Mouse (Mus musculus) C2C12 (cell line): ENCODE results near the gene Atg10. TPM values are rescaled to one million over a fixed set of nuclear protein-coding genes. Genes with fewer than 3 reads are reported as not detected.

ENCODE experiments used
- H3K27me3 ChIP-seq: one replicate; pipeline ENCODE4 v1.6.1; 2011; ENCODE audit not compliant: control insufficient read depth, insufficient read depth, insufficient read length
- H3K36me3 ChIP-seq: one replicate; pipeline ENCODE4 v1.6.1; 2011; ENCODE audit not compliant: control insufficient read depth, insufficient read depth
- H3K4me3 ChIP-seq: one replicate; pipeline ENCODE4 v1.5.1; 2011; ENCODE audit warnings: mild to moderate bottlenecking, control low read depth; ENCODE audit not compliant: poor library complexity, insufficient read depth, severe bottlenecking
- H3K79me2 ChIP-seq: one replicate; pipeline ENCODE4 v1.6.1; 2011; ENCODE audit not compliant: control insufficient read depth, insufficient read depth
- H3K79me3 ChIP-seq: one replicate; pipeline ENCODE4 v1.6.1; 2011; ENCODE audit warnings: low read depth, control low read depth
- H3ac ChIP-seq: one replicate; pipeline ENCODE3; 2011; ENCODE audit warnings: low read depth; ENCODE audit not compliant: control insufficient read depth, insufficient read length
- CEBPB ChIP-seq: IDR thresholded peaks from one replicate; pipeline ENCODE4 v1.6.1; 2011; ENCODE audit warnings: low read depth, mild to moderate bottlenecking, control low read depth, moderate library complexity
- CTCF ChIP-seq: IDR thresholded peaks from one replicate; pipeline ENCODE4 v1.5.1; 2011; ENCODE audit not compliant: control insufficient read depth, insufficient read depth, insufficient read length
- FOSL1 ChIP-seq: IDR thresholded peaks from one replicate; pipeline ENCODE4 v1.8.0; 2011; ENCODE audit warnings: mild to moderate bottlenecking, low read length; ENCODE audit not compliant: poor library complexity, insufficient read depth, severe bottlenecking
- MAX ChIP-seq: IDR thresholded peaks from one replicate; pipeline ENCODE4 v1.6.1; 2011; ENCODE audit warnings: mild to moderate bottlenecking, control low read depth
- MYOD1 ChIP-seq: IDR thresholded peaks from one replicate; pipeline ENCODE4 v1.6.1; 2011; ENCODE audit warnings: low read depth; ENCODE audit not compliant: control insufficient read depth, insufficient read length
- MYOG ChIP-seq: IDR thresholded peaks from one replicate; pipeline ENCODE4 v1.6.1; 2011; ENCODE audit not compliant: control insufficient read depth, insufficient read length; ENCODE audit errors: extremely low read depth
- USF1 ChIP-seq: IDR thresholded peaks from one replicate; pipeline ENCODE4 v1.6.1; 2011; ENCODE audit warnings: low read depth, mild to moderate bottlenecking, control low read depth, moderate library complexity
- polyA plus RNA-seq: library from polyadenylated mRNA; unstranded; fragments of >200 nt; fragmentation: generic; extraction: Trizol; gene quantifications from one replicate; pipeline ENCODE4 v1.2.1, GENCODE M21; 2012; ENCODE audit warnings: missing spikeins

The Atg10 gene
- polyA plus RNA-seq, 1 experiment = 2.5 TPM

DNA sequence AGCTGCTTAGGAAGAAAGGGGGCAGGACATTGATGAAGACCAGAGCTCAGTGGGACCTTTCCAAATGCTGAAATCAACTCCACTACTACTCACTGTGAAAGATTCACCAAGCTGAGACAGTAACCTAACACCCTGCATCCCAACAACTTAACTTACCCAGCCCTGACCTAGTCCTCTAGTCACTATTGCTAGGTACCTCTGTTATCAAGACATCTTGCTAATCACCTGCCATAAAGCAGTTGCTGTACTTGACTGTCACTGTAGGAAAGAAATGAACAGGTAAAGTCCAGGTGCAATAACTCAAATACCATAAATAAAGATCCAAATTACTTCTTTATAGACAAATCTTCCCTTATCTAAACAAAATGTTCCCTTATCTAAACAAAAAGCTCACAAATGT lies 66.3 kb downstream of the Atg10 start:
- no peaks in the 10 kb centered on the region for H3K36me3 ChIP-seq
- H3K79me3 ChIP-seq = no peaks in the 10 kb centered on the region

GRCm38 (mm10) chr13:91156949-91157348 lies 66.8 kb downstream of the Atg10 start:
- Histone ChIP-seq H3K4me3 (no peak overlapping the region), H3K79me2 (no peaks in the 10 kb centered on the region), H3K27me3 (no peaks in the 10 kb centered on the region), H3K79me3 (no peaks in the 10 kb centered on the region), H3ac (no peak overlapping the region), H3K36me3 (no peaks in the 10 kb centered on the region)
- TF ChIP-seq MYOD1 (no peak), USF1 (no peak), MAX (no peak), MYOG (no peak), CTCF (no peak), FOSL1 (no peak), CEBPB (no peak)

More for the DNA sequence above, 66.3 kb downstream of the Atg10 start:
- Histone ChIP-seq H3ac (no peak overlapping the region), H3K79me2 (no peaks in the 10 kb centered on the region), H3K27me3 (no peaks in the 10 kb centered on the region), H3K4me3 (no peak overlapping the region)
- no peak for TF ChIP-seq USF1

DNA sequence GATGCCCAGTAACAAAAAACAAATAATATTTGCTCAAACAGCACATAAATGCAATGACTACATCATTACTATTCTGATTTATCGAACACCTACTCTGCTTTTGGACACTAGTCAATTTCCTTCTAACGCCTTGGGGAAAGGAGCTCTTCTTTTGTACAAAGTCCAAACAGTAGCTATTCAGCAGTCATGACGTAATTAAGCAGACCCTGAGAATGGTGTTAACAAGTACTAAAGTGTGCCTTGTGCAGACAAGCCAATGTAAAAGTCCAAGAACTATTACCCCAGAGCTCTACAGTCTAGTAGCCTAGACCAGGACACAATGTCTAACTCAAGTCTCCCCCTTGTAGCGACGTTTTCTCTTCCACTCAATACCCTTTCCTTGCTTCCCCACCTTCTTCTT lies 67.5 kb downstream of the Atg10 start:
- no peak overlapping the region for H3K4me3 ChIP-seq
- no peaks in the 10 kb centered on the region for H3K79me2 ChIP-seq
- no peaks in the 10 kb centered on the region for H3K79me3 ChIP-seq
- H3ac ChIP-seq = no peak overlapping the region
- H3K27me3 ChIP-seq = no peaks in the 10 kb centered on the region
- TF ChIP-seq MAX = no peak
- H3K36me3 ChIP-seq = no peaks in the 10 kb centered on the region

GRCm38 (mm10) chr13:91155429-91156207 lies 68.2 kb downstream of the Atg10 start:
- H3K36me3 ChIP-seq = no peaks in the 10 kb centered on the region
- no peak overlapping the region for H3K4me3 ChIP-seq
- H3ac ChIP-seq = no peak overlapping the region
- H3K27me3 ChIP-seq = no peaks in the 10 kb centered on the region
- no peaks in the 10 kb centered on the region for H3K79me3 ChIP-seq
- H3K79me2 ChIP-seq = no peaks in the 10 kb centered on the region
- TF ChIP-seq MYOD1 (no peak), MYOG (no peak), FOSL1 (no peak), CTCF (no peak), USF1 (no peak), MAX (no peak), CEBPB (no peak)

GRCm38 (mm10) chr13:91154622-91155021 lies 69.1 kb downstream of the Atg10 start:
- H3K79me2 ChIP-seq = no peaks in the 10 kb centered on the region
- no peaks in the 10 kb centered on the region for H3K79me3 ChIP-seq
- TF ChIP-seq FOSL1 (no peak), CEBPB (no peak)
- no peak overlapping the region for H3ac ChIP-seq
- no peaks in the 10 kb centered on the region for H3K27me3 ChIP-seq
- no peaks in the 10 kb centered on the region for H3K36me3 ChIP-seq
- H3K4me3 ChIP-seq = no peak overlapping the region

DNA sequence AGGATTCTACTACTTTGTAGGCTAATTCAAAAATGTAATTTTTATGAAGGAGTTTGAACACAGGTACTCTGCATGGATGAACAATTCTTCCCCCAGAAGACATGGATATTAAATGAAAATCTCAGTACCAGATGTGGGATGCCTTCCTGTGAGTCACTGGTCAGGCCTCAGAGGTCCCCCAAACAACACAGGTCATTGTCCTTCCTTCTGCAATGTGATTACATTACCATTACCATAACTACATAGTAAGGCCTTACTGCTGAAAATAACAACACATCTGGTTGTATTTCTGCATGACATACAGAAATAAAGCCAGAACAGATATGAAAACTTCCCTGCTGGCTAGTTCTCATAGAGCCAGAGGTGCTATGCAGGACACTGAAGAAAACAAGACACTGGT lies 87.4 kb downstream of the Atg10 start:
- H3K36me3 ChIP-seq = no peaks in the 10 kb centered on the region
- TF ChIP-seq FOSL1 = no peak
- TF ChIP-seq CEBPB = no peak
- TF ChIP-seq MAX = no peak
- TF ChIP-seq USF1 = no peak
- no peak for TF ChIP-seq MYOG
- no peak for TF ChIP-seq CTCF
- TF ChIP-seq MYOD1 = no peak
- no peaks in the 10 kb centered on the region for H3K79me2 ChIP-seq
- no peaks in the 10 kb centered on the region for H3K27me3 ChIP-seq
- H3ac ChIP-seq = no peak overlapping the region
- H3K79me3 ChIP-seq = no peaks in the 10 kb centered on the region
- no peak overlapping the region for H3K4me3 ChIP-seq

GRCm38 (mm10) chr13:91133334-91133890 lies 90.4 kb downstream of the Atg10 start:
- Histone ChIP-seq H3K36me3 (no peaks in the 10 kb centered on the region), H3ac (no peak overlapping the region), H3K27me3 (no peaks in the 10 kb centered on the region), H3K79me2 (no peaks in the 10 kb centered on the region), H3K79me3 (no peaks in the 10 kb centered on the region), H3K4me3 (no peak overlapping the region)
- TF ChIP-seq FOSL1 = no peak
- TF ChIP-seq MYOG = no peak
- no peak for TF ChIP-seq CTCF
- no peak for TF ChIP-seq MAX
- no peak for TF ChIP-seq CEBPB
- no peak for TF ChIP-seq MYOD1
- no peak for TF ChIP-seq USF1
